Mouse (Mus musculus): ENCODE results near the gene Tbx1.

The Tbx1 gene

DNA sequence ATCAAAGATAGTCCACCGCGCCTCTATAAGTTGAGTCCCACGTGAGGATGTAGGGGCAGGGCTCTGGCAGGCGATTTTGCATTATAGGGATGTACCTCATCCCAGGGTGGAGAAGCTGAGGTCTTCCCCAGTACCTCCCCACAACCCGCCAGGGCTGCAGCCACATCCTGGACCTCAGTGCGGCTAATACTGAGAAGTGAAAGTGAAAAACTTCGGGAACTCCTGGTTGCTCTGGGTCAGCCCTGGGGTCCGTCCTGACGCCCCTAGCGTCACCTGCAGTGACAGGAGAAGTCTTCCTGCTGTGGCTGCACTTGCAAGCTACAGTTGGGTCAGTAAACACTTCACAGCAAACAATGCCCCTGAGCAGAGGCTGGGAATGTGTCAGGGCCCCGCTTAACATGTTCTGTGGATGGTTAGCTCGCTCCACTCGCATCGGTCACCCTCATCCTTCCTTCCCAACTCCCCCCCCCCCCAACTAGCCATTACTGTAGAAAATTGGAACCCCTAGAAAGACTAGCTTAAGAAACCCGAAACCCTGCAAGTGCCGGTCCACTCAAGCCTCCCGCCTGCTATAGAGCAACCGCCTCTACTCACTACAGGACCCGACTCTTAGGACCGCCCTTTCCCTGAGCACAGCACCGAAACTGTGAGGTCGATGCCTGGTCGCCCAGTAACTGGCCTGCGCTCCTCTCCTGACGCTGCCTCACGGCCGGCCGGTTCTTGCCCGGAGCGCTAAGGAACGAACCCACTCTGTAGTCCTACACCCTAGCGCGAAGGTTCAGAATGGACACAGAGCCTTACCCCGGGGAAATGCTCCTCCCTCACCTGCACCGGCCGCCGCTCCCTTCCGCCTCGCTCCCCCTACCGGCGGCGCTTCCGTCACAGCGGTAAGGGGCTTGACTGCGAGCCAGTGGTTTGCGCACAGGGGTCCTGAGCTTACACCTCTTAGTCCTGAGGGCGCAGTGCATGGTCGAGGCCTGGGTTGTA is at the start of gene Tbx1:
Tbx1 (minus strand) TSS at position 868 of the 987 bp plus-strand sequence.
- DNase-seq (ENCODE audit: low read depth, low spot score) = no peak

DNA sequence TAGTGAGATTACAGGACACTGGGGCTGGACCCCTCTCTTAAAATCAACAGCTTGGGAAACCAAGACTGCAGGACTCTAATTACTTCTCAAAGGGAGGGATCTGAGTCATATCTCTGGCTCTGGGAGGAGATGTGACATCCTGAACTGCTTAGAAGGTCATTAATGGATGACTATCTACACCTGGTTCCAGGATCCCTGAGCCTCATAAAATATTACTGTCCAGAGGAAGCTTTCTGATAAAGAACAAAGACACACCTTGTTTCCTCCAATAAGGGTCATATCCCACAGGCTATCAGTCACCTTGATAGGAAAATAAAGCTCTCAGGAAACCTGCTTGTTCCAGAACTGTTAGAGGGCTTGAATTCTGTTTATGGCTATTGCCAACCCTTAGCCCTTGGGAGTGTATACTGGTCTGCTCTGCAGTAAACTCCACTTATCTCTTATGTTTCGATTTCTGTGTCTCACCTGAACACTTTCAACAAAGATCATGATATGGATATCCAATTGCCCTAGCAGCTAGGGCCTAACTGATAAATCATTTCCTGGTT is 49.0 kb upstream of the Tbx1 start:
- no peak for DNase-seq (ENCODE audit: low read depth, low spot score)

GRCm38 (mm10) chr16:18638396-18638795 is 47.9 kb upstream of the Tbx1 start:
- DNase-seq (ENCODE audit: low read depth, low spot score) = no peak

GRCm38 (mm10) chr16:18636804-18637203 is 46.3 kb upstream of the Tbx1 start:
- DNase-seq (ENCODE audit: low read depth, low spot score) = no peak

DNA sequence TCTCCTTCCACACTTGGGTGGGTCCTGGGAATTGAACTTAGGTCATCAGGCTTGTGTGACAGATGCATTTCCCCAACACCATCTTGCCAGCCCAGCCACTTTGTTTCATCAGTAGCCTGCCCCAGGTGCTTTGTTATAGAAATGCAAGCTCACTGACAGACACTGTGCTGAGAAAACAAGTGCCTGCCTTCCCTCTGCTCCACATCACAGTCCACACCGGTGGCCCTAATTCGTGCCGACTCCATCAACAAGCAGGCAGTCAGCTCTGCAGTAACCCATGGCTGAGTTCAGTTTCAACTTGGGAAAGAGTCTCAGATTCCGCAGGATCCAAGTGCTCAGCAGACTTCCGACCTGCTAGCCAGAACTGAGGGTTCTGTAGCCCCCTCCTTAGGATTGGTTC is 45.9 kb upstream of the Tbx1 start:
- DNase-seq (ENCODE audit: low read depth, low spot score) = no peak

DNA sequence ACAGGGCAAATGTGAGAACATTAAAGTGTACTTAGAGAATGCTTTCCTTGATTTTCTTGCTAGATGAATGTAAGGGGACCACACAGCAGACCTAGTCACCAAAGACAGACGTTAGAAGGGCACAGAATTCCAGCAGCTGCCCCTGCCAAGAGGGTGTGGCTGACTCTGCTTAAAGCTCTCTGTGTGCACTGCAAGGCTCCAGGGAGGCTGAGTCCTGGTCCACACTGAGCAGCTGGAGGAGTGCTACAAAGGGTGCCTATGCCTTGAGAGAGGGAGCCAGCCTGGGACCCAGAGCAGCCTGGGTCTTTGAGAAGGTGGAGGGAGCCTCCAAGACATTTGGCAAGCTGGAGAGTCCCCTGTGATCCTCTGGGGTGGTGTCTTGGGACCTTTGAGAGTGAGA is 42.9 kb upstream of the Tbx1 start:
- DNase-seq (ENCODE audit: low read depth, low spot score) = no peak

GRCm38 (mm10) chr16:18632816-18633215 is 42.3 kb upstream of the Tbx1 start:
- no peak for DNase-seq (ENCODE audit: low read depth, low spot score)

GRCm38 (mm10) chr16:18632059-18632458 is 41.6 kb upstream of the Tbx1 start:
- DNase-seq (ENCODE audit: low read depth, low spot score) = no peak

DNA sequence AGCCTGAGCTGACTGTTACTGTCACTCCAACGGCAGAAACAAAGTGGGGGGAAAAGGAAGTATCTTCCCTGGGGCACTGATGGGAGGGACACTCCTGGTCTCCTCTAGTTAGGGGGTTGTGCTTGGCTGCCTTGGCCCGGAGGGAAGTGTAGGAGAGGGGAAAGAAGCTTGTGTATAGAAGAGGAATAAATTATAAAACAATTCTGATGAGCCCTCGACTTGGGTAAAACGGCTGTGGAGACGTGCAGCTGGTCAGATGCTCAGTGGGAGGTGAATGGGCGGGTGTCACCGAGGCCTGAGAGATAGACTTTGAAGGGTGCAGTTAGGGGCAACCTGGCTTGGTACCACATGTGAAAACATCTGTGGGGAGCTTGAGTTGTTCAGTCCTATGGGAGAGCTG is 40.7 kb upstream of the Tbx1 start:
- no peak for DNase-seq (ENCODE audit: low read depth, low spot score)

- DNase-seq (ENCODE audit: low read depth, low spot score) = no peak
These were observed 39.8 kb upstream of the Tbx1 start for GRCm38 (mm10) chr16:18630291-18630690.

DNA sequence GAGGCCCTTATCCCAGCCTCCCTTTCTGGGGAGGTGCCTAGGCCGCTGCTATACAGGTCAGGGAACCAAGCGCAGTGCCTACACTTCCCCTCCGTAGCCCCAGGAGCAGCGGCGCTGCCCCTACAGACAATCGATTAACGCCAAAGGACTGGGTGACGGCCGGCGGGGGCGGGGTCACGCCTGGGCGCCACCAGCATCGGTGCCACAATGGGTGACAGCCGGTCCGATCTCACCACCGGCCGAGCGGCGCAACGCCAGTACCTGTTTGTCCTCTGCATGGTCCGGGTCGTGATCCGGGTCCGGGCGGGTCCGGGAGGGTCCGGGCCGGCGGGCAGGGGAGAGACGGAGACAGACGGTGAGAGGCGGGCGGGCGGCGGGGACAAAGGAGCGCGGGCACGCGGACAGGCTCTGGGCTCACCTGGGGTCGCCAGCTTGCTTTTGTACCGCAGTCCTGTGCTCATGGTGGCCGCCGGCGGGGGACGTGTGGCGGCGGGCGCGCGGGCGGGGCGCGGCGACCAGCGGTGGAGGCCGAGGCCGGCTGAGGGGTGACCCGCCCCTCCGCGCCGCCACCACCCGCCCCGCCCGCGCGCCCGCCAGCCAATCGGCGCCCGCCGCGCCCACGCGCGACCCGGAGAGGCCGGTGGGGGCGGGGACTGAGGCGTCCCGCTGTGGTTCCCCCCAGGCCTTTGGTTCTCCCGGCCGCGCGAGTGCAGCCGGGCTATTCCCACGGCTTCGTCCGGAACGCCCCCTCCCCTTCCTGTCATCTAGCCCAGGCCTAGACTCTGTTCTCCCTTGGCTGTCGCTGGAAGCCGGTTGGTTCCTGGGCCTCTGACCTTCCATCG is 39.1 kb upstream of the Tbx1 start, which contains the start of gene Sept5:
Sept5 (minus strand) TSS at position 565 of the 842 bp plus-strand sequence.
- no peak for DNase-seq (ENCODE audit: low read depth, low spot score)

DNA sequence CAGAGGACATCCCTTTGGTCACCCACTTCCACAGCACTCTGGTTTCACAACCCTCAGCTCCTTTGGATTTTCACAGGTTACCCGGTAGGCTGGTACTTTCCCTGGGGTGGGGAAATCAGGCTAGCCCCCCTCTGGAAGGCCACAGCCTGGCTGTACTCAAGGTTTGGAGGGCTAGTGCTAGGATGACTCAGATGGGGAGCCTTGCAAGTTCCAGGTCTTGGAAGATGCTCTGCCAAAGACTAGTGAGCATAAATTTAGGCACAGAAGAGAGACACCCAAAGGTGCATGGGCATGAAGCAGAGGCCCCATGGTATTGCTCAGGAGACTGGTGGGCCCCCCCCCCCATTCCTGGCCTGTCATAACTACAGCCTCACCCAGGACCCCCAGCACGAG is 38.5 kb upstream of the Tbx1 start:
- DNase-seq (ENCODE audit: low read depth, low spot score) = no peak

DNA sequence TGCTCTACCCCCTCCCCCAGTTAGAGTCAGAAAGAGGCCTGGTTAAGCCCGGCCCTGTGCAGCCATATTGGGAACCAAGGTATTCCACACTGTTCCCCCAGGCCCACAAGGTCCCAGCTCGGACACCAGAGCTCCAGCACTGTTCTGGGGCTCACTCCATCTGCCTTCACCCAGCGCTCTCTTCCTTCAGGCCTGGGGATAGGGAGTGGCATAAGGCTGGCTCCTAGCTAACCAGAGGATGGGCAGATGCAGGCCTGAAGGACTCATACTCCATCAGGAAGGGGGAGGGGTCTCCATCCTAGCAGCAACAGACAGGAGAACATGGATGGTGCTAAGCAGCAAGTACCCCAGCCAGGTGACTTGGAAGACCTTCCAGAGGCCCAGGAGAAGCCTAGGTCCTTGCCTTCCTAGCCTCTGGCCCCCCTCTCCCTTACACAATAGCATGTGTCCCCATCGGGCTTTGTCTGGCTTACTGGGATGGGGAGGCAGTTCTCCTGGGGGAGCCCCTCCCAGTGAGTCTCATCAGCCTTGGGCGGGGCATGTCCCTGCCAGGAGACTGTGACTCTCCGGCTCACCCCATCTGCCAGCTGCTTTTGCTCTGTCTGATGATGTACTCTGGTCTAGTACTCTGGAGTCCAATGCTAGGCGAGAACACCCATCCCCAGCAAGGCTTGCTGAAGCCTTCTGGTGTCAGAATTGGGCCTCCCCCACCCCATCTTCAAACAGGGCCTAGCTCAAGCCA is 37.9 kb upstream of the Tbx1 start:
- DNase-seq (ENCODE audit: low read depth, low spot score) = no peak

DNA sequence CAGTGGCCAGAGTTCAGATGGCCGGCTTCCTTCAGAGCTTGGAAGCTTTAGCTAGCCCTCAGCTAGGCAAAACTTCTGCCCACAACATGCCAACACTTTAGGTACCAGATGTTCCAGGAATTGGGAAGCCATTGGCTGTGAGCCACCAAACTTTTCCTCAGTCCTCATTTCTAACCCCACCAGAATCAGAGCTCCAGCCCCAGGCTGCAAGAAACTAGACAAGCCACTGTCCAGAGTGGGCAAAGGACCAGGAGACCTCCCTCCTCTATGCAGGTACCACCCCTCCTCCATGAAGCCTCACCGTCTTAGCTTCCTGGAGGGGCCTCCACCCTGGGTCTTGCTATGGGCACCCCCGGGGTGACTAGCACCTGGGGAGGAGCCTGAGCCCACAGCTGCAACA is 36.7 kb upstream of the Tbx1 start:
- DNase-seq (ENCODE audit: low read depth, low spot score) = no peak

GRCm38 (mm10) chr16:18626376-18626878 is 36.0 kb upstream of the Tbx1 start, which contains the start of gene Gm49601:
TSS of gene Gm49601 (minus strand) at chr16:18626427.
- DNase-seq (ENCODE audit: low read depth, low spot score) = peak; percentile 70

DNA sequence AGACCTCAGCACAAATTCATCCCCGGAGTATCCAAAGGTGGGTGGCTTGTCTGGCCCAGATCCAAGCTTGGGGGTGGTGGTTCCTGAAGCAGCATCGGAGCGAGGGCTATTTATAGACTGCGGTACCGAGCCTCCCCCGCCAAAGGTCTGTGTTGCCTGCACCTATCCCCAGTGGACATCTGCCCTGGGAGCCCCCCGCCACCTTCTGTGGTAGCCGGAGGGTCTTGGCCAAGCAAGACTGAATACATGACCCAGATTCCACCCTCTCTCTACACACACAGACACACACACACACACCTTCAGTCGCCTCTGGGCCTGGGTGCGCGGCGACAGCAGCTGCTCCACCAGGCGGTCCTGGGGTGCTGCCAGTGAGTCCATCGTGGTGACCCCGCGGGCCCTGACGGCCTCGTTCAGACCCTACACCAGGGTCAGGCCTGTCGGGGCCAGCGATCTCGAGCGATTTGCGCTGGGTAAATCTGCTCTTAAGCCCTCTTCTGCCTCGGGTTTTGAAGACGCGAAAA is 35.4 kb upstream of the Tbx1 start:
- DNase-seq (ENCODE audit: low read depth, low spot score) = no peak

GRCm38 (mm10) chr16:18625097-18625496 is 34.6 kb upstream of the Tbx1 start:
- no peak for DNase-seq (ENCODE audit: low read depth, low spot score)

DNA sequence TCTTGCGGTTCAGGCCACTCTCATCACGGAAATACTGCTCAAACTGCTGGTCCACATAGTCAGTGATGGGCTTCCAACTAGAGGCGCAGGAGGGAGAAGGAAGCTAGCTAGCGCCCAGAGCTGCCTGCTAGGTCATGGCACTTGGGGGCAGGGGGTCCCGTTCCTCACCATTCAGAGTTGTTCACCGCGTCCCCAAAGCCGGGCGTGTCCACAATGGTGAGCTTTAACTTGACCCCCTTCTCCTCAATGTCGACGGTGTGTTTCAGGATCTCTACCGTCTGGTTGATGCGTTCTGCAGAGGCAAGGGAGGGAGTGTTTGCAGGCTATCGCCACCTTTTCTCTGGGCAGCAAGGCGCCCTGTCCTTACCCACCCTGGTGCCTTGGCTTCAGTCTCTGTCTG is 34.2 kb upstream of the Tbx1 start:
- DNase-seq (ENCODE audit: low read depth, low spot score) = no peak

- DNase-seq (ENCODE audit: low read depth, low spot score) = no peak
These were observed 33.5 kb upstream of the Tbx1 start for GRCm38 (mm10) chr16:18623751-18624540.
